Mouse (Mus musculus): ENCODE data around the gene Ctcf.
"Not testable (repeated sequence)": the region's sequence is repeated elsewhere in the genome, so short reads cannot be mapped to it uniquely, and the experiment has no call there.

Gene Ctcf

GRCm38 (mm10) chr8:105636018-105636962 lies at the start of gene Ctcf:
Ctcf (plus strand) TSS chr8:105636568.
- DNase-seq, result peak; percentile 91

- no peak for DNase-seq
Measured at GRCm38 (mm10) chr8:105592431-105592830, 43.9 kb upstream of the Ctcf start.

DNA sequence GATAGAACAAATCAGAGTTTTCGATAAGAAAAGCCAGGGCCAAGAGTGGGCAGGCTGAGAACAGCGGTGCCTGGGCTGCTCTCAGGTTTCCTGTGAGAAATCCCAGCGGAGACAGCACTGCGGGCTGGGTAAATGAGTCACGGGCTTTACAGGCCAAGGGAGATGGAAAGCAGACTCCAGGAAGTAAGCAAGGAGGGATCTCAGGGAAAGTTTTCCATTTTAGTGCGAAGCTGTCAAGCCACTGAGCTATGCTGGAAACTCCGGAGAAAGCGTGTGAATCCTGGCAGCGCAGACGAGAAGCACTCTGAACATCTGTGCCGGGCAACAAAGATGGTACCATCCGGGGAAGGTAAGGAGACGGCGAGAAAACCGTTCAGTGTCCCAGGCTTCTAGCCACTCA lies 42.5 kb upstream of the Ctcf start:
- DNase-seq, result peak; percentile 38

DNA sequence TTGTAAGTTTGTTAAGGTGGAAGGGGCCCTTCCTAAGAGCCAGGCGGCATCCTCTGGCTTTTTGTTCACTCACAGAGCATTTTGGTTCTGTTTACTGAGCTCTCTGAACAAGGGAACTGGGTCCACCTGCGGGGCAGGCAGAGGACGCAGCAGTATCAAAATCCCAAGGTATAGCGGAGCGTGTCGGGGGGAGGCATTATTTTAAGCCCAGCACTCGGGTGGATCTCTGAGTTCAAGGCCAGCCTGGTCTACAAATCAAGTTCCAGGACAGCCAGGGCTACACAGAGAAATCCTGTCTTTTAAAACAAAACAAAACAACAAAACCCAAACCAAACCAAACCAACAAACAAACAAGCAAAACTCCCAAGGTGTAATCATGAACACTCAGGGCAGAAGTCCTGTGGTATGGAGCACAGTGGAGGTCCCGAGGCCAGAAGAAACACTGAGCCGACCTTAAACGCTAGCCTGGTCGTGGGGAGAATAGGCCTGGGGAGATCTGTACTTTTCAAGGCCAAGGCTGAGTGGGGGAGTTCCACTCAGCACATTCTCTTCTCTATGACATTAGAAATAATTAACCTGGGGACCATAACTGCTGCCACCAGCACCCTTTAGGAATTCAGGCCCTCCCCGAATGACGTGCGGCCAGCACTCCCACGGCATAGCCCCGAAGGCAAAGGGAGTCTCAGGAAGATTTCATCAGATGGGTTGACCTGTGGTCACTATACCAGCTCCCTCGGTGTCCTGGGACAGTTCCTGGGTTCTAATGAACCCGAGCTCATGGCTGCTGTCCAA lies 41.7 kb upstream of the Ctcf start:
- DNase-seq, result peak; percentile 84

DNA sequence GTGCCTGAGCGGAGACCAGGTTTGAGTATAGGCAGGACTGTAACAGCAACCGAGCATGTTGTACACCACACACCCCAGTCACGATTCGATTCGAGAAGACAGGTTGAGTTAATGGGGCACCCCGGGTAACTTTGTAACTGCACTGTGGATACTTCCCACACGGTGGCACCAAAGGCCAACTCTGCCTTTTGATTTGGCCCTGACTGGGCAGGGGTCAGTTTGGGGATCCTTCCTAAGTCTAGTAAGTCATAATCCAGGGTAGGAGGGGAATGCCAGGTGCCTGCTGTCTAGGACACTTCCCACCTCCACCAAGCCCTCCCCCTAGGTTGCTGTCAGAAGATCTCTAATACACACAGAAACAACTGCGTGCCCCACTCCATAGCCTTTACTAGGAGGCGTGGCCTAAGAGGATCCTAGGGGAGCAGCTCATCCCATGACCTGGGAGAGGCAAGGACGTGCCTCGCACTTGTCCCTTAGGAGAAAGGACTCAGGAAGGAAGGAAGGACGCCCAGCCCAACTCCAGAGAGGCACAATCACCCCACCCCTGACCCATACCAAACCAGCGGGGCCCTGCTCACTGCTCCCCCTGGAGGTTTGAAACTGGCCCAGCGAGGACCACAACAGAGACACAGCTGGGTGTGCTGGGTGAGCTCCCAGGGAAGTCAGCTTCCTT lies 39.9 kb upstream of the Ctcf start:
- DNase-seq, result peak; percentile 91

GRCm38 (mm10) chr8:105598777-105599176 lies 37.6 kb upstream of the Ctcf start:
- no peak for DNase-seq

DNA sequence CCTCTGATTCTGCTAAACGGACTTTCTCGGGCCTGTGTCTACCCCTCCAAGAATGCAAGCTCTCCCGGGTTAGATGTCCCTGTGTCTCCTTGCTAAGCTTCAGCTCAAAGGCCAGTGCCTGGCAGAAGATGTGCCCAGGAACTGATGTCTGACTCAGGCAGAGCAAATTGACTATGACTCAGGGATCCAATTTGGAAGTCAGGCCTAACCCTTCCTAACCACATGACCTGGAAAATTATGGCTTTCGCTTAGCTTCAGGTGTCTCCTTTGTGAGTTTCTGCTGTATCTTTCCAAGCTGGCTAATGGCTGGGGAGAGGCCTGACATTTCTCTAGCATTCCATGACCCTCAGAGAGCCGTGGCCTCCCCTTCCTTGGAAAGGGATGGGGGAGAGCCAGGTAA lies 35.1 kb upstream of the Ctcf start:
- no peak for DNase-seq

DNA sequence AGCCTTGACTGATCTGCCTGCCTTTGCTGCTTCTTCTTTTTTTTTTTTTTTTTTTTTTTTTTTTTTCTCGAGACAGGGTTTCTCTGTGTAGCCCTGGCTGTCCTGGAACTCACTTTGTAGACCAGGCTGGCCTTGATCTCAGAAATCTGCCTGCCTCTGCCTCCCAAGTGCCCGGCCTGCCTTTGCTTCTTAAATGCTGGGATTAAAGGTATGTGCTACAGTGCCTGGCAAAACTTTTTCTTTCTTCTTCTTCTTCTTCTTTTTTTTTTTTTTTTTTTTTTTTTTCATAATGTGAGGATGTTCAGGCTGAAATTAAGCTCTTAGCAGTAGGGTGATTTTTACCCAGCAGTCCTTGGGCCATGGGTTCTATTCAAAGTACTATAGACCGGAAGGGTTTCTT lies 33.8 kb upstream of the Ctcf start:
- not testable (repeated sequence) for DNase-seq

- DNase-seq, result peak; percentile 76
Measured at GRCm38 (mm10) chr8:105604804-105605381, 31.5 kb upstream of the Ctcf start, which contains the start of gene Ripor1. Ripor1 (plus strand) TSS chr8:105605255.

DNA sequence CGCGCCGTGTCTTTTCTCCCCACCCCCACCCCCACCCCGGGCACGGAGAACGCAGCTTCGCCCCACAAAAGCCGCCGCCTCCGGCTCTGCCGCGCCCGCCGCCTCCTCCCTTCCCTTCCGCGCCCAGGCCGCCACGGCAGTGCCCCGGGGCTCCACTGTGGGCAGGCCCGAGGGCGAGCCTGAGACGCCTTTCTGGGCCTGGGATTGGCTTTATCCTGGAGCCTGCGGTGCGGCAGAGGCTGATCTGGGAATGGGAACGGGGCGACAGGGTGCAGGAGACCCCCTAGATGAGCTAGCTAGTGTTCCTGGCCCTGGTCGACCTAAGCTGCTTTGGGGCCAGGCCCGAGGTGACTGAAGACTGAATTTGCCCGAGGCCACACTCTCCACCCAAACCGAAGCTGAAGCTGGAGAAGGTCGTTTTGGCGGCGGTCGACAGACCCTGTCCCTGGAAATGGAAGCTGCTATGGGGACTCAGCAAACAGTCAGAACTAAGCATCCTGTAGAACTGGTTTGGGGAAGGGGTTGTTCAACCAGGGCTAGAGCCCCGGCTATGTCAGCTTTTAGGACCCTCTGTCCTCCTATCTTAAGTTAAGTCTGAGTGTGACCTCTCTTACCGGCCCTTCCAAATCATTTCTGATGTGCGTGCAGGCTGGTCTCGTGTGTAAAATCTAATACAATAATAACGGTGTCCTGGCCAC lies 30.7 kb upstream of the Ctcf start:
- peak; percentile 37 for DNase-seq

DNA sequence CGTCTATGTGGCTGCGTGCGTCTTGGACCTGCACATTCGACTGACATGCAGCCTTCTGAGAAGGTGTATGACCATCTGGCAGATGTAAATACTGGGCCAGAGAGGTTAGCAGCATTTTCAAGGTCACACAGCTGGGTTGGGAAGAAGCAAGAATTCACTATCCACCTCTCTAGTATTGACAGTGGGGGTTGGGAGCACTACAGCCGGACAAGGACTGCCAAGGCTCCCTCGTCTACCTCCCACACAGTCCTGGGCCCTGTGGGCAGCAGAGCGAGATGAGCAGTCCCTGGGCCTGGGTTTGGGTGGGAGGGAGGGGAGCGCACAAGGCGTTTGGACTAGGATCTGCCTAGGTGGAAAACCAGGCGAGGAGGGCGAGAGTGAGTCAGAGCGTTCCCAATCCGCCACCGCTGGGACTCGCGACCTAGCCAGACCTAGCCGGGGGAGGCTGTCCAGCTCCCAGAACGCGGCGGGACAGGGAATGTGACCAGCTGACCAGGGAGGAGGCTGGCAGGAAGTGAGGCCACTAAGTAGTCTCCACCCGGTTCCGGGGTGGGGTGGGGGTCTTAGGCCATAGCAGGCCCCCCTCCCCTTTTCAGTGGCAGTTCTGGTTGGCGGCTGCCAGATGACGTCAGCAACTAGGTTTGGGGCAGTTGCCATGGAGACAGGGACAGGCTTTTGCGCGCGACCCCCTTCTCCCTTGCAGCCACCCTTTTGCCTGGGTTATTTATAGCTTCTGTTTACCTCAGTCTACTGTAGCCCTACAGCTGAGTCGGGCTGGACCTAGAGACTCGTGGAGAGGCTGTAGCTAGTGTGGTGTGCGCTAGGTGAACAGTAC lies 30.0 kb upstream of the Ctcf start:
- peak; percentile 85 for DNase-seq

- DNase-seq, result no peak
Measured at GRCm38 (mm10) chr8:105607062-105607461, 29.3 kb upstream of the Ctcf start.

DNA sequence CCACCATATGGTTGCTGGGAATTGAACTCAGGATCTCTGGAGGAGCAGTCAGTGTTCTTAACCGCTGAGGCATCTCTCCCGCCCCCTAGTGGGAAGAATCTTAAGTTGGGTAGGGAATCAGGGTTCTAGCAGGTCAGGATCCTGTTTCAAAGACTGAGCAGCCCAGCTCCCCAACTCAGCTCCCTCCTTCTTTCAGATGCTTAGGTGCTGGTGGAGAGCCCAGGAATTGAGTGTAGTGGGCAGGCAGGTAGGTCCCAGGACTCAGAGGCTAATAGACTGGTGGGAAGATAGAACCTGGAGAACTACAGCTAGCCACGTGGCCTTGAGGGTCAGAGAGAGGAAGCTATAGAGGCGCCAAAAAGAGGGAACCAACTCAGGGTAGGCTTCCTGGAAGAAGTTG lies 28.7 kb upstream of the Ctcf start:
- peak; percentile 68 for DNase-seq

DNA sequence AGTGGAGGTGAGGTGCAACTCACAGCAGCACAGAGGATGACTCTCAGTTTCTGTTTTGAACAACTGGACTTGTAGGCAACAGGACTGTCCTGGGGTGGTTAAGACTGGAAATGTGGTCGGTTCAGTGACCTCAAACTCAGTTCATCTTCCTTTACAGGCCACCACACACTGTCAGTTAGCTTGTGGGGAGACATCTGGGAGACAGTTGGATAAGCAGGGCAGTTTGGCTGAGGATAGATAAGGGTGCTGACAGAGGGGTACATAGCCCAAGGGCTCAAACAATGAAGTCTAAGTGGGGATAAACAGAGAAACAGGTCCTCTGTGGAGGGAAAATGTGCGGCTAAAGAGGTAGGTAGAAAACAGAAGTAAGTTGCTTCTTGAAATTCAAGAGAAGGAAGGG lies 27.0 kb upstream of the Ctcf start:
- DNase-seq, result no peak

GRCm38 (mm10) chr8:105609771-105610170 lies 26.6 kb upstream of the Ctcf start:
- no peak for DNase-seq

- no peak for DNase-seq
Measured at GRCm38 (mm10) chr8:105611836-105612235, 24.5 kb upstream of the Ctcf start.

DNA sequence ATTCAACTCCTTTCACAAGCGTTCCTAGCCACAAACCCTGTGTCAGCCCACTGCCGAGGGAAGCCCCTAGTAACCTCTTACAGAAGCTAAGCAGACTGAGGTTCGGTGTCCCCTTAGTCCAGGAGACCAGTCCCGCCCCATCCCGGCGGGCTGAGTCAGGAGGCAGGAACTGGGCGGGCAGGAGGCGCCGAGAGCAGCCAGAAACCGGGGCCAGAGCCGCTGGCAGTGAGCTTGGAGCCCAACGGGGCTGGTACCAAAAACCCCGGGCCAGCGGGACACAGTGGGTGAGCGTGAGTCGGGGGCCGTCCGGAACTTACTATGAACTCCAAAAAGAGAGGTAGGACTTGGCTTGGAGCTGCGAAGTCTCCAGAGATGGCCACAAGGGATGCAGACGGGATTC lies 23.3 kb upstream of the Ctcf start:
- DNase-seq, result peak; percentile 49

- peak; percentile 73 for DNase-seq
Measured at GRCm38 (mm10) chr8:105613830-105614511, 22.4 kb upstream of the Ctcf start.

GRCm38 (mm10) chr8:105615942-105616341 lies 20.4 kb upstream of the Ctcf start:
- no peak for DNase-seq

DNA sequence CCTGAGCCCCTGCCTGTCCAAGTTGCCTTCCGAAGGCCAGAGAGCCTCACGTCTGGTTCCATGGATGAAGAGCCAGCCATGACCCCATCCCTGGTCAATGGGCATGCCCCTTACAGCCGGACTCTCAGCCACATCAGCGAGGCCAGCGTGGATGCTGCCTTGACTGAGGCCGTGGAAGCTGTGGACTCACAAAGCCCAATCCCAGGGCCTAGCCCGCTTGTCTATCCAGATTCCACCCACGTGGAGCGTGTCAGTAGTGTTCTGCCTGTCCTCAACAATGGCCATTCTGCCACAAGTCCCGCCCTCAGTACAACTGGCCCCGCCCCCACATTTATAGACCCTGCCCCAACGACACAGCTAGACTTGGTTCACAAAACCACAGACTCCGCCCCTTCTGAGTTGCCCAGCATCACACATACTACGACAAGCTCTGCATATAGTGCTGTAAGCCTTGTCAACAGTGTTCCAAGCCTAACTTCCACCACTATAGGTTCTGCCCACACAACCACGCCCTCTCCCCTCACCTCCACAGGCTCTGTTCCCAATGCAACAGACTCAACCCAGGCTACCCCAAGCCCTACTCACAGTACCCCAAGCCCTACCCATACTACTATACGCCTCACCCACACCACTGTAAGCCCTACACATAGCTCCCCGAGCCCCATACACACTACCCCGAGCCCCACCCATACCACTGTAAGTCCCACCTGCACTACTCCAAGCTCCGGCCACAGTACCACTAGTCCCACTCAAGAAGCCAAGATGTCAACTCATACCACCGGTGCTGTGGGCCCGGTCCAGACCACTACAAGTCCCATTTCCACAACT lies 18.7 kb upstream of the Ctcf start:
- DNase-seq, result no peak
